Mouse (Mus musculus) heart, embryonic 12.5 days (tissue): Measurements from ENCODE around the gene 1700056E22Rik. TPM values are rescaled to one million over a fixed set of nuclear protein-coding genes. Genes with fewer than 3 reads are reported as not detected.

Source experiments
- ATAC-seq: fragments of 200-750 bp; cut with Nextera tagmentation; 2 replicates; pipeline ENCODE4 v1.8.0; 2017; ENCODE audit warnings: moderate TSS enrichment, moderate library complexity; ENCODE audit not compliant: insufficient number of reproducible peaks, low FRiP score
- H3K27ac ChIP-seq: fragments of 300-500 bp; sonication (generic); 2 replicates; pipeline ENCODE4 v1.5.1; 2016; ENCODE audit warnings: mild to moderate bottlenecking, moderate library complexity; ENCODE audit not compliant: poor library complexity, severe bottlenecking
- H3K27me3 ChIP-seq: fragments of 300-500 bp; sonication (generic); replicated peaks from 2 replicates; pipeline ENCODE4 v1.6.1; 2016; ENCODE audit warnings: mild to moderate bottlenecking, moderate library complexity
- H3K36me3 ChIP-seq: fragments of 300-500 bp; sonication (generic); 2 replicates; pipeline ENCODE4 v1.6.1; 2016; ENCODE audit warnings: mild to moderate bottlenecking, moderate library complexity
- H3K4me1 ChIP-seq: fragments of 300-500 bp; sonication (generic); replicated peaks from 2 replicates; pipeline ENCODE4 v1.6.1; 2016; ENCODE audit warnings: mild to moderate bottlenecking
- H3K4me2 ChIP-seq: fragments of 300-500 bp; sonication (generic); 2 replicates; pipeline ENCODE4 v1.6.1; 2016; ENCODE audit warnings: mild to moderate bottlenecking, moderate library complexity
- H3K4me3 ChIP-seq: fragments of 300-500 bp; sonication (generic); 2 replicates; pipeline ENCODE4 v1.5.1; 2016; ENCODE audit warnings: mild to moderate bottlenecking
- H3K9ac ChIP-seq: fragments of 300-500 bp; sonication (generic); 2 replicates; pipeline ENCODE4 v1.6.1; 2016; ENCODE audit warnings: mild to moderate bottlenecking, moderate library complexity
- H3K9me3 ChIP-seq: fragments of 300-500 bp; sonication (generic); replicated peaks from 2 replicates; pipeline ENCODE4 v1.6.1; 2016; ENCODE audit warnings: mild to moderate bottlenecking, moderate library complexity
- WGBS: fragments of 180-500 bp; shearing (Covaris S2); methylation state at CpG from one replicate; pipeline ENCODE4 v1.1.7; 2016; 5-methylcytosine and 5-hydroxymethylcytosine counted together
- polyA plus RNA-seq: library from polyadenylated mRNA; unstranded; fragments of >200 nt; fragmentation: Nextera tagmentation; extraction: Ambion mirVana; gene quantifications from 2 replicates; pipeline ENCODE4 v1.2.1, GENCODE M21; 2016

1700056E22Rik gene
- polyA plus RNA-seq, 1 experiment from 2014 or later, result 3.2 TPM

DNA sequence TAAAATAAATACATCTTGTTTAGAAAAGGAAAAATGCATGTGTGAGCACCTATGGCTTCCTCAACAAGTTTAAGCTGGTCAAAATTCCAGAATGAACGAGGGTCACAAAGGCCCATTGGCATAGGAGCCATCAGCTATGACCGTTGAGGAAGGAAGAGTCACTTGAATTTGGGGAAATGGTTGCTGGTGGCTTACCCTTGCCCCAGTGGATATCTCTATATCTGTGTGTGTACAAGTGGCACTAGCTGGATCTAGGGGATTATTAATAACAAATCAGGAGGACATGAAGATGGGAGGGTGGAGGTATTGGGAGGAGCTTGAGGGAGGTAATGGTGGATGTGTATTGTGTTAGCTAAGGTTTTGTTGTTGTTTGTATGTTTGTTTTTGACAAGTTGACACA, 42.2 kb downstream of the 1700056E22Rik start:
- ATAC-seq, result no peak
- no peak overlapping the region for H3K27ac ChIP-seq
- no peaks in the 10 kb centered on the region for H3K27me3 ChIP-seq
- H3K9me3 ChIP-seq, result no peaks in the 10 kb centered on the region
- no peak overlapping the region for H3K9ac ChIP-seq
- H3K36me3 ChIP-seq, result no peaks in the 10 kb centered on the region
- H3K4me3 ChIP-seq, result no peak overlapping the region
- H3K4me2 ChIP-seq, result no peak overlapping the region
- 81% methylated on average over 2 of the region's 2 CpGs for WGBS
- no peaks in the 10 kb centered on the region for H3K4me1 ChIP-seq

DNA sequence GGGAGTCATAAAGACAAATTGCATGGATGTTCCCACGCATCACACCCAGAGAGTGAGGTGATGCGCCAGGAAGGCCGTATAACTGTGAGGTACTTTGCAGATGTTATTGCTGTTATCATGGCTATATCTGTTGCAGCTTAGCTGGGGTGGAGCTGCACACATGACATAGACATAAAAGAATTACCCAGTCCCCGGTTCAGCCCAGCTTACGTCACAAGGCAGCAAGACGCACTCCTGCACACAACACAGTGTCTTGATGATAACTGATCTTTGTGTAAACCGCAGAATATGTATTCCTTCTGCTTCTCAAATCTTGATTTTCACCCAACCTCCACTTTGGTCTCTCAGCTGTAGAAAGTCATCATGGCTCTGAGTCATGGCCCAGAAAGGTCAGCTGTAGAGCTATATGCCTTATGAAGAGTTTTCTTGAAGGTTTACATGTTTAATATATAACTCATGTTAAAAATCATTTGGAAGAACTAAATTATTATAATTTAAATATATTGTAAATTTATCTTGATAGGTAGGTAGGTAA, 46.3 kb downstream of the 1700056E22Rik start:
- no peak for ATAC-seq
- Histone ChIP-seq H3K9ac (no peak overlapping the region), H3K27ac (no peak overlapping the region), H3K27me3 (no peaks in the 10 kb centered on the region), H3K4me2 (no peak overlapping the region), H3K4me1 (0 out of 2 replicates have a peak, but pooled peaks cover 3% of the 10 kb centered on the region), H3K36me3 (no peaks in the 10 kb centered on the region), H3K9me3 (no peaks in the 10 kb centered on the region), H3K4me3 (no peak overlapping the region)
- 89% methylated on average over 7 of the region's 7 CpGs for WGBS

Other genes with a start within 250 kb of the 1700056E22Rik start
- 13.0 and 14.9 TPM in 2 replicates for gene Dusp10, start 21.0 kb downstream of the 1700056E22Rik start, polyA plus RNA-seq